Mouse (Mus musculus) stomach, postnatal 0 days (tissue): Measurements from ENCODE around the gene Ube2e2.

Experiments
- CTCF ChIP-seq: IDR thresholded peaks from 2 replicates; pipeline ENCODE4 v1.5.1; 2016; ENCODE audit warnings: antibody characterized with exemption, low read depth, mild to moderate bottlenecking, moderate library complexity
- EP300 ChIP-seq: optimal IDR thresholded peaks from 2 replicates; pipeline ENCODE3; 2016; ENCODE audit warnings: antibody characterized with exemption

DNA sequence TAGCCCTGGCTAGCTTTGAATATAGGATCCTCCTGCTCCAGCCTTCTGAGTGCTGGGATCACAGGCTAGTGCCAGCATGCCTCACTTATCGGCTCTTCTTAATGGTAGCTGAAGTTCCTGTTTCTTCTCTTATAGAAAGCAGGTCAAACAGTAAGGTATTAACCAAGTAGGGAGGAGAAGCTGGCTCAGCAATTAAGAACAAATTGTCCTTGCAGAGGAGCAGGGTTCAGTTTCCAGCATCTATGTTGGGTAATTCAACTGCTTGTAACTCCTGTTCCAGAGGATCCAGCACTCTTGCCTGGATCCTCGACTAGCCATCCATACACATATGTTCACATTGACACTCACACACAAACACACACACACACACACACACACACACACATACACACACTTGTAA, 136.1 kb downstream of the Ube2e2 start:
- TF ChIP-seq EP300 (no peak), CTCF (no peak)
